Mouse (Mus musculus): ENCODE data around the gene Cirbp. TPM values are rescaled to one million over a fixed set of nuclear protein-coding genes. Genes with fewer than 3 reads are reported as not detected.

Cirbp gene
- 34.8 TPM for polyA plus RNA-seq (2014; fragmentation: Illumina TruSeq; extraction: RNeasy Lipid Tissue Mini Kit (QIAGEN cat#74804))

DNA sequence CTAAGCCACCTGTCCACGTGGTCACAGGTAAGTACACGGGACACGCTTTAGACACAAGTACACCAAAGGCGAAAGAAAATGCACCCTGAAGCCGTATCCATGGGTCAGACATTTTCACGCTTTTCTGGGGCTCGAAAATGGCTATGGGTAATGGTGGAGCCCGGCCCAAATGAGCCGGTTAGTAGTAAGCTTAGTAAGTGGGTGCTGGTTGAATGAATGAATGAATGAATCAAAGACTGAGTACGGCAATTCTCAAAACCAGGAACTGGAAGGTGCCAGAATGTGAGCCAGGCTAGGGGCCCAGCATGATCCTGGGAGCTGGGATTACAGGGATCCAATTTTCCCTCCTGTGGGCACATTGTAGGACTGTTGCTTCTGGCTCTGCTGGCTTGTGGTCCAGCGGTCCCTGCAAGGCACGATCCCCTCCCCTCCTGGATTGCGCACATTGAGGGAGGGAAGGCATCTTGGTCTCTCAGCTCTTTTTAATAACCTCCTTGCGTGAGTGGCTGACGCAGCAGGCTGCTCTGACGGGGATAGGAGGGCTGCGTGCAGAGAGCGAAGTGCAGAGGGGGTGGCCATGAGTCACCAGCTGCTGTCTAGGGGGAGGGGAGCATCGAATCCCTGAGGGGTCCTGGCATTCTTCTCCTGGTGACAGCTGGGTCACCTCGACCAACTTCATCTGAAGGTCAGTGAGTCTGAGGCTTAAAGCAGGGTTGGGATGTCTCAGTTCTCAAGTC lies at the start of gene Cirbp:
Gene Cirbp (plus strand): TSS at position 594 of the 737 bp plus-strand sequence.

DNA sequence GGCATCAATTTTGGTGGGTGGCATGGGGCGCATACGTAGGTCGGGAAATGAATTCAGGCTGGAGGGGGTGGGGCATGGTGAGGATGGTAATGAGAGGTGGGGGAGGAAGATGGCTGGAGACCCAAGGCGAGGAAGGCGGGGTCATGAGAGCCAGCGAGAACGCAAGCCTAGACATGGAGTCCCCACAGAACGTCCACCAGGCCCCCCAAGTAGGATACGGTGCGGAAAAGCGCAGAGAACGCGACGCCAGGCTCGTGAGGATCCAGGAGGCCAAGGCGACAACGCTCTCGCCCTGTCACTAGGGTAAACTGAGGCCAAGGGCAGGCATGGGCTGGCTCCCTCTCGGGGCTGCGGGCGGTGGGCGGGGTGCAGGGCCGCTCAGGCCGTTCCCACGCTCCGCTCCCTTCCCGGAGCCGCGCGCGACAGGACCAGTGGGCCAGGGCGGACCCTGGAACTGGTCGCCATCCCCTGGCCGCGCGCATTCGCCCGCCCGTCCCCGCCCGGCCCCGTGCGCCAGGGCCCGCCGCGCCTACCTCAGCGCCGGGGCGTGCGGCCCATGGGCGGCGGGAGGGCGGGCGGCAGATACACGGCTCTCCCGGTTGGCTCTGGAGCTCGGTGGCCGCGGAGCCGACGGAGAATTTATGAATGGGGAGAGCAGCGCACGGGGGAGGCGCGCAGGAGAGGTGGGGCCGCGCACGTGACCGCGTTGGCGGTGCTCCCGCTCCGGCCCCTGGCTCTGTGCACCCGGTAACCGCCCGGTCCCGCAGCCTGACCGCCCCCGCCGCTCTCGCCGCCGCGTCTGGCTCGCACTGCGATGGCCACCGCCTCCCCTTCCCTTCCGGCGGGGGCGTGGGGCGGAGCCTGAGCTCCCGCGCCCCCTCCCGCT lies 27.0 kb upstream of the Cirbp start, which contains the start of gene Atp5d:
Gene Atp5d (plus strand): TSS at position 80 of the 886 bp plus-strand sequence.

GRCm38 (mm10) chr10:80140666-80141035 lies 25.1 kb upstream of the Cirbp start, which contains the start of gene Cbarp:
Gene Cbarp (minus strand): TSS chr10:80140835.

DNA sequence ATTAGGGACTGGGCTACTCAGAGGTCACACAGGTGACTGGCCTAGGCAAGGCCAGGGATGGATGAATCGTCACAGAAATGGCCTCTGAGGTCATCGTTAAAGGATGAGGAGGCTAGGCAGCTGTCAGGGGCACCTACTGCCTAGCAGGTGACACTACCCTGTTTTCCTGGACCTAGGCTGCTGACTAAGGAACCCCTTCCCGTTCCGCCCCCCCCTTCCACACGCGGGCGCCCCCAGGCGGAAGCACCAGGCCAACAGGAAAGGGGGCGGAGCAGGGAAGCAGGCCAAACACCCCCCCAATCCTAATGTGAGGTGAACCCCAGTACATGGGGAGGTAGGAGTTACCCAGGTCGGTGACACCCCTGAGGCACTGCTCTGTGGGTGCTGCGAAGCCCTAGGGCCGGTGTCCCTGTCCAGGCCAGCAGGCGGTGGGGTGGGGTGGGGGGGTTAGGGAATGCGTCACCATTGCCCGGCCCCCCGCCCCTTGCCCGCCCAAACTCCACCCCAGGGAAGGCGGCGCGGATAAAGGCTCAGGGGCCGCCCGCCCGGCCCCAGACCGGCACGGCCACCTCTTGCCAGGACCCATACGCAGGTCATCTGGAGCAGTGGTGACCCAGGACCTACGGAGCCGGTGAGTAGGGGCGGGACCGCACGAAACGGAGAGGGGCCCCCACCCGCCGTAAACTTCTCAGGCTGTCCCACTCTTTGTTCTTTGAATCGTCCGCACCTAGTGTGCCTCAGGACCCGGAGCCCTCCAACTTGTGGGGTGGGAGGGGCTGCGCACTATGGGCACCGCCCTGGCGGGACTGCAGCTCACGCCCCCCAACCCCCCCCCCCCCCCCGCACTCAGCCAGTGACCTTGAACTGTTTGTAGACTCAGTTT lies 17.8 kb upstream of the Cirbp start, which contains the start of gene Midn:
Gene Midn (plus strand): TSS at position 554 of the 883 bp plus-strand sequence.

GRCm38 (mm10) chr10:80172527-80173292 lies 6.9 kb downstream of the Cirbp start, which contains the start of gene 1600002K03Rik:
Gene 1600002K03Rik (plus strand): TSS chr10:80172944.

GRCm38 (mm10) chr10:80179068-80180051 lies 13.6 kb downstream of the Cirbp start, which contains the start of gene Efna2:
Gene Efna2 (plus strand): TSS chr10:80179482.

Other genes starting within 250 kb of the Cirbp start
- not detected for gene Kiss1r, start 249.0 kb upstream of the Cirbp start, polyA plus RNA-seq (2014; fragmentation: Illumina TruSeq; extraction: RNeasy Lipid Tissue Mini Kit (QIAGEN cat#74804))
- 8.0 TPM for gene R3hdm4, start 244.8 kb upstream of the Cirbp start, polyA plus RNA-seq (2014; fragmentation: Illumina TruSeq; extraction: RNeasy Lipid Tissue Mini Kit (QIAGEN cat#74804))
- 3.3 TPM for gene Arid3a, start 238.9 kb upstream of the Cirbp start, polyA plus RNA-seq (2014; fragmentation: Illumina TruSeq; extraction: RNeasy Lipid Tissue Mini Kit (QIAGEN cat#74804))
- 1.2 TPM for gene Wdr18, start 205.8 kb upstream of the Cirbp start, polyA plus RNA-seq (2014; fragmentation: Illumina TruSeq; extraction: RNeasy Lipid Tissue Mini Kit (QIAGEN cat#74804))
- not detected for gene Grin3b, start 195.3 kb upstream of the Cirbp start, polyA plus RNA-seq (2014; fragmentation: Illumina TruSeq; extraction: RNeasy Lipid Tissue Mini Kit (QIAGEN cat#74804))
- gene Tmem259, start 181.7 kb upstream of the Cirbp start, polyA plus RNA-seq (2014; fragmentation: Illumina TruSeq; extraction: RNeasy Lipid Tissue Mini Kit (QIAGEN cat#74804)) = not detected
- 10.0 TPM for gene Cnn2, start 177.4 kb upstream of the Cirbp start, polyA plus RNA-seq (2014; fragmentation: Illumina TruSeq; extraction: RNeasy Lipid Tissue Mini Kit (QIAGEN cat#74804))
- 0.14 TPM for gene Abca7, start 169.5 kb upstream of the Cirbp start, polyA plus RNA-seq (2014; fragmentation: Illumina TruSeq; extraction: RNeasy Lipid Tissue Mini Kit (QIAGEN cat#74804))
- not detected for gene Arhgap45, start 149.3 kb upstream of the Cirbp start, polyA plus RNA-seq (2014; fragmentation: Illumina TruSeq; extraction: RNeasy Lipid Tissue Mini Kit (QIAGEN cat#74804))
- 0.51 TPM for gene Polr2e, start 126.2 kb upstream of the Cirbp start, polyA plus RNA-seq (2014; fragmentation: Illumina TruSeq; extraction: RNeasy Lipid Tissue Mini Kit (QIAGEN cat#74804))
- gene Gpx4, start 118.8 kb upstream of the Cirbp start, polyA plus RNA-seq (2014; fragmentation: Illumina TruSeq; extraction: RNeasy Lipid Tissue Mini Kit (QIAGEN cat#74804)) = 21.6 TPM
- gene Sbno2, start 60.4 kb upstream of the Cirbp start, polyA plus RNA-seq (2014; fragmentation: Illumina TruSeq; extraction: RNeasy Lipid Tissue Mini Kit (QIAGEN cat#74804)) = 0.29 TPM
- gene Stk11, start 50.2 kb upstream of the Cirbp start, polyA plus RNA-seq (2014; fragmentation: Illumina TruSeq; extraction: RNeasy Lipid Tissue Mini Kit (QIAGEN cat#74804)) = 4.8 TPM
- 0.34 TPM for gene Atp5d, start 27.4 kb upstream of the Cirbp start, polyA plus RNA-seq (2014; fragmentation: Illumina TruSeq; extraction: RNeasy Lipid Tissue Mini Kit (QIAGEN cat#74804))
- not detected for gene Cbarp, start 25.1 kb upstream of the Cirbp start, polyA plus RNA-seq (2014; fragmentation: Illumina TruSeq; extraction: RNeasy Lipid Tissue Mini Kit (QIAGEN cat#74804))
- gene Midn, start 17.7 kb upstream of the Cirbp start, polyA plus RNA-seq (2014; fragmentation: Illumina TruSeq; extraction: RNeasy Lipid Tissue Mini Kit (QIAGEN cat#74804)) = 10.3 TPM
- gene 1600002K03Rik, start 7.0 kb downstream of the Cirbp start, polyA plus RNA-seq (2014; fragmentation: Illumina TruSeq; extraction: RNeasy Lipid Tissue Mini Kit (QIAGEN cat#74804)) = 1.1 TPM
- gene Efna2, start 13.5 kb downstream of the Cirbp start, polyA plus RNA-seq (2014; fragmentation: Illumina TruSeq; extraction: RNeasy Lipid Tissue Mini Kit (QIAGEN cat#74804)) = 5.3 TPM
- gene Mum1, start 60.4 kb downstream of the Cirbp start, polyA plus RNA-seq (2014; fragmentation: Illumina TruSeq; extraction: RNeasy Lipid Tissue Mini Kit (QIAGEN cat#74804)) = 5.4 TPM
- 1.1 TPM for gene Ndufs7, start 83.1 kb downstream of the Cirbp start, polyA plus RNA-seq (2014; fragmentation: Illumina TruSeq; extraction: RNeasy Lipid Tissue Mini Kit (QIAGEN cat#74804))
- not detected for gene Gamt, start 95.0 kb downstream of the Cirbp start, polyA plus RNA-seq (2014; fragmentation: Illumina TruSeq; extraction: RNeasy Lipid Tissue Mini Kit (QIAGEN cat#74804))
- 25.0 TPM for gene Dazap1, start 95.5 kb downstream of the Cirbp start, polyA plus RNA-seq (2014; fragmentation: Illumina TruSeq; extraction: RNeasy Lipid Tissue Mini Kit (QIAGEN cat#74804))
- gene Rps15, start 126.5 kb downstream of the Cirbp start, polyA plus RNA-seq (2014; fragmentation: Illumina TruSeq; extraction: RNeasy Lipid Tissue Mini Kit (QIAGEN cat#74804)) = not detected
- not detected for gene Apc2, start 130.0 kb downstream of the Cirbp start, polyA plus RNA-seq (2014; fragmentation: Illumina TruSeq; extraction: RNeasy Lipid Tissue Mini Kit (QIAGEN cat#74804))
- gene 2310011J03Rik, start 154.6 kb downstream of the Cirbp start, polyA plus RNA-seq (2014; fragmentation: Illumina TruSeq; extraction: RNeasy Lipid Tissue Mini Kit (QIAGEN cat#74804)) = 1.1 TPM
- not detected for gene Pcsk4, start 163.5 kb downstream of the Cirbp start, polyA plus RNA-seq (2014; fragmentation: Illumina TruSeq; extraction: RNeasy Lipid Tissue Mini Kit (QIAGEN cat#74804))
- gene Reep6, start 164.0 kb downstream of the Cirbp start, polyA plus RNA-seq (2014; fragmentation: Illumina TruSeq; extraction: RNeasy Lipid Tissue Mini Kit (QIAGEN cat#74804)) = not detected
- gene Adamtsl5, start 182.4 kb downstream of the Cirbp start, polyA plus RNA-seq (2014; fragmentation: Illumina TruSeq; extraction: RNeasy Lipid Tissue Mini Kit (QIAGEN cat#74804)) = not detected
- not detected for gene Plk5, start 190.5 kb downstream of the Cirbp start, polyA plus RNA-seq (2014; fragmentation: Illumina TruSeq; extraction: RNeasy Lipid Tissue Mini Kit (QIAGEN cat#74804))
- 29.8 TPM for gene Mex3d, start 221.7 kb downstream of the Cirbp start, polyA plus RNA-seq (2014; fragmentation: Illumina TruSeq; extraction: RNeasy Lipid Tissue Mini Kit (QIAGEN cat#74804))
- not detected for gene Mbd3, start 233.6 kb downstream of the Cirbp start, polyA plus RNA-seq (2014; fragmentation: Illumina TruSeq; extraction: RNeasy Lipid Tissue Mini Kit (QIAGEN cat#74804))
- gene Uqcr11, start 240.8 kb downstream of the Cirbp start, polyA plus RNA-seq (2014; fragmentation: Illumina TruSeq; extraction: RNeasy Lipid Tissue Mini Kit (QIAGEN cat#74804)) = not detected